Mouse (Mus musculus) cerebral cortex, adult 2 months (tissue): ENCODE results near the gene Rtn2.

Source experiments
- WGBS: fragments of 180-500 bp; shearing (Covaris S2); methylation state at CpG from one replicate; pipeline ENCODE4 v1.1.7; 2018; 5-methylcytosine and 5-hydroxymethylcytosine counted together

Rtn2 gene

DNA sequence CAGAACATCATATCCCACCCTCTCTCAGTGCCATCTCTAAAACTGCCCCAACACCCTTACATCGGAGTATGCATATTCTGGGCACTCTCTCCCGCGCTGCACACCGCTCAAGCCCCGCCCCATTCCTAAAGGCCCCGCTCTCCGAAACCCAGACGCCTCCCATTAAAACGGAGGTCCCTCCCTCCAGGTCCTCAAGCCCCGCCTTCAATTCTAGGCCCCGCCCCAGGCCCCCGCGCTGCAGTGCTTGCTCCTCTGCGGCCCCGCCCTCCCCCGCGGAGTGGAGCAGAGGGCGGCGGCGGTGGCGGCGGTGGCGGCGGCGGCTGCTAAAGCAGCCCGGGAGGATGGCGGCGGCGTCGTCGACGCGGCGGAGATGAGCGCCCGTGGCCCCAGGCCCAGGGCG is at the start of gene Rtn2:
TSS of gene Rtn2 (plus strand) at position 240 of the 400 bp plus-strand sequence.
- WGBS: under 1% methylated on average over 37 of the region's 37 CpGs

GRCm38 (mm10) chr7:19234652-19235051 is 47.8 kb upstream of the Rtn2 start:
- 88% methylated on average over 5 of the region's 5 CpGs for WGBS

GRCm38 (mm10) chr7:19235092-19235671 is 47.2 kb upstream of the Rtn2 start:
- WGBS: 95% methylated on average over 2 of the region's 2 CpGs

DNA sequence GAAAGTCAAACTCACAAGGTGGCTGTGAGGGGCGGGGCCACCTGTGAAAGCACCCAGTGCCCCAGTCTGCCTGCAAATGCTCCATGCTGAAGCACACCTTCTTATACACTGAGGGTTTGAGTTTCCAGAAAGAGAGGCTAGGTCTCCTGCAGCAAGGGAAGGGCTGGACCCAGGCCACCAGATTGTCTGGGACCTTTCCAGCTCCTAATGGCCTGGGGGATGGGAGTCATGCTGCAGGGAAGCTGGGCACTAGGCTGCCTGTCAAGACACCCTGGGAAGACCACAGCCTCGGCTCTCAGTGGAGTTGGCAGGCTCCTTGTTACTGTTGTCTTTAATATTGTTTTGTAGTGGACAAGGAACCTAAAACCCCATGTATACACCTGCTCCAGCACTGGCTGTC is 46.0 kb upstream of the Rtn2 start:
- 73% methylated on average over 2 of the region's 2 CpGs for WGBS

GRCm38 (mm10) chr7:19238344-19238743 is 44.1 kb upstream of the Rtn2 start:
- WGBS: 95% methylated on average over 4 of the region's 4 CpGs

DNA sequence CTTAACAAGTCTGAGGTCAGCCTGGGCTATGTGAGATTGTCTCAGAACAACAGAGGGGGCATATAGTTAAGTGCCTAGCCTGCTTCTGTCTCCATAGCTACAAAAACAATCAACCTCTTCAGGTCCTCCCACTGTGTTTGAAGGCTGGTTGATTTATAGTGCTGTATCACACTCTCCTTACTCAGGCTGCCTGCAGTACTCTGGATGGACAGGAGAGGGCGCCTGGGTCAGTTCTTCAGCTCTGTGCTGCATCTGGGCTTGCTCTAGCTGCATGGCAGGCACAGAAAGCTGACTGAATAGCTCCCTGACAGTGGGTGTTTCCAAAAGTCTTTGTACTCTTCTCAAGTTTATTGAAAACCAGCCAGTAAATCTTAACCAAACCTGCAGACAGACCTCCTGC is 43.0 kb upstream of the Rtn2 start:
- WGBS: 0% methylated on average over 1 of the region's 1 CpGs

DNA sequence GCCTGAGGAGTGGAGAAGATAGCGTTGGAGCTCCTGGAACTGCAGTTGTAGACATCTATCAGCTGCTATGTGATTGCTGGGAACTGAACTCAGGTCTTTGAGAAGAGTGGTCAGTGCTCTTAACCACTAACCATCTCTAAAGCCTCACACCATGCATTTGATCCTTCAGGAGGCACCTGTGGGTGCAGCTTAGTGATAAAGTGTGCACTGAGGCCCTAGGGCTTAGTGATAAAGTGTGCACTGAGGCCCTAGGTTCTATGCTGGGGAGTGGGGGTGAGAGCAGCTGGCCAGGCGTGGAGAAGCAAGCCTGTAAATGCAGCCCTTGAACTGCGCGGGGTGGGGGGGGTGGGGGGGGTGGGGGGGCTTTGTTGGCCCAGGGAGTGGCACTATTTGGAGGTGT is 42.4 kb upstream of the Rtn2 start:
- WGBS: 58% methylated on average over 4 of the region's 4 CpGs

DNA sequence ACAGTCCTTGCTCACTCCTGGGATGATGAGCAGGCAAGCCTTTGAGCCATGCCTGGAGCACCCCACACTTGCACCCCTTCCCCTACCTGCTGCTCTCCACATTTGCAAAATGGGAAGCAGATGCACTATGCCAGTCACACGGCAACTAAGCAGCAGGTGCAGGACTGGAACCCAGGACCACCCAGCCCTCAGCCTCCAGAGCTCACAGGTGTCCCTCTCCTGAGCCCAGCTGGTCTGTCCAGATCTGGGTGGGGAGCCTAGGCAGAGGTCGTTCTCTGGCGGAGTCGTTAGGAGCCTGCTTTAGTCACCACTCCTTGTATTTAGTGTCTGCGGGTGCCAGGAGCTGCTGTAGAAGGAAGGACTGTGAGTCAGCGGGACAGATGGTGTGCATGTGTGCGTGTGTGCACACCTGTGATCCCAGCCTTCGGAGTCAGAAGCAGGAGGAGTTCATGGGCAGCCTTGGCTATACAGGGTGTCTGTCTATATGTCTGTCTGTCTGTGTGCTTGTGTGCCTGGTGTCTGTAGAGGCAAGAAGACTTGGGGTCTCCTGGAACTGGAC is 41.4 kb upstream of the Rtn2 start:
- WGBS: 56% methylated on average over 8 of the region's 8 CpGs

DNA sequence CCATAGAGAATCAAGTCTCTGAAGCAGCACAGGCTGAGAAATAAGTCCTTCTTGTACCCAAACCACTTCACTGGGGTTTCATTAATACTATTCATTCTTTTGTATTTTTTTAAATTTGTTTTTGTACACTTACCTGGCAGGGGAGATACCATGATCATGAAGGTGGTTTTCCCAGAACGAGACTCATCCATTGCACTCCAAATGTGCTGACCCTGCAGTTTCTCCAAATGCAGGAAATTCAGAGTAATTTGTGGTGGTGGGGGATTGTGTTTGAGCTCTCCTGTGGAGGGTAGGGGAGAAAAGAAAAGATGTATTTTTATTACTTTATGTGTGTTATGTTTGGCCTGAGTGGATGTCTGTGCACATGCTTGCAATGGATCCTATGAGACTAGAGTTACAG is 40.4 kb upstream of the Rtn2 start:
- 93% methylated on average over 1 of the region's 1 CpGs for WGBS

DNA sequence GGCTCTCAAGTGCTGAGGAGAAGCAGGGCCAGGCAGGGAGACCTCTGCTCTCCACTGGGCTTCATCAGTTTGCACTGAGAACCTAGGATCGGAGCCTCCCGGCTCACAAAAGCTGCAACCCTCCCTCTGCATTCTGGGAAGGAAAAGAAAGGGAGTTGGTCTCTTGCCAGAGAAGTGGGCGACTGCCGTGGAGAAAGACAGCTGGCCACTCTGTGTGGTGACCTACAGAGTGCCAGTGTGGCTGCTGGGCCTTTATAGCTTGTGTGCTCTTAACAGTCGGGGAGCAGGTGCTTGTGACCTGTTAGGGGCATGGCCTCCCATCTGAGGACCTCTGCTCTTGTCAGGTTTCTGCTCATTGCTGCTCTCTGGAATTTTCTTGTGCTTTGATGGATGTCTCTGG is 38.6 kb upstream of the Rtn2 start:
- WGBS: 23% methylated on average over 5 of the region's 5 CpGs

DNA sequence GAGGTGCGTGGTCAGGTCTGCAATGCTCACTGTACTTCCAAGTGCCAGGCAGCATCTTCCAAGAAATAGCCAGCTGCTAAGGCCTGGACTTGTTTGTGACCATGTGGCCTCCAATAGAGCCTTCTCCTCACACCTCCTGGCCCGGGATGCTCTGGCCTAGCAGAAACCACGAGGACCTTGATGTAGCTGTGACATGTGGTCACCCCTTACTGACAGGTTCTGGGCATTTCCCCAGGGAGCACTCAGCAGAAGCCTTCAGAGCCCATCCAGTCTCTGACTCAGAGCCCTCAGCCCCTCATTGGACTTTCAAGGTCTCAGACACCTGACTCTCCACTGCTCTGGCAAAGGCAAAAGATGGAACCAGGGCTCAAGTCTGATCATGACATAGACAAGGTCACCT is 37.3 kb upstream of the Rtn2 start:
- 79% methylated on average over 3 of the region's 3 CpGs for WGBS

GRCm38 (mm10) chr7:19246855-19247254 is 35.6 kb upstream of the Rtn2 start:
- whole genome bisulfite sequencing: 91% methylated on average over 1 of the region's 1 CpGs

DNA sequence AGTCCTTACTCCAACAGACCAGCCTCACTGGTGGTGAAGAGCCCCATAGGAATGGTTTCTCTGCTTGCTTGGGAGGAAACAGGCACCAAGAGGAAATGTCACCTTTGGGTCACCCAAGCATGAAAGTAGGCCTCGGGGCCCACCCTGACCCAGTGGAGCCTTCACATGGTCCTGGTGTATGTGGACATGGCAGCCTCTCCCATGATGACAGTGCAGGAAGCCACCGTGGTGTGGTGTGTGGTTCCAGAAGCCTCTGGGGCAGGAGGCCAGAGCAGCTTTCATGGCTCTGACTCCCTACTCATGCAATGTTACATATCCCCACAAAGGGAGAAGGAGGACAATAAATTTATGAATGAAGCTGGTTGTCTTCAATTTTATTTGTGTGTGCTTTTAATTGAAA is 34.9 kb upstream of the Rtn2 start:
- WGBS: 98% methylated on average over 2 of the region's 2 CpGs

DNA sequence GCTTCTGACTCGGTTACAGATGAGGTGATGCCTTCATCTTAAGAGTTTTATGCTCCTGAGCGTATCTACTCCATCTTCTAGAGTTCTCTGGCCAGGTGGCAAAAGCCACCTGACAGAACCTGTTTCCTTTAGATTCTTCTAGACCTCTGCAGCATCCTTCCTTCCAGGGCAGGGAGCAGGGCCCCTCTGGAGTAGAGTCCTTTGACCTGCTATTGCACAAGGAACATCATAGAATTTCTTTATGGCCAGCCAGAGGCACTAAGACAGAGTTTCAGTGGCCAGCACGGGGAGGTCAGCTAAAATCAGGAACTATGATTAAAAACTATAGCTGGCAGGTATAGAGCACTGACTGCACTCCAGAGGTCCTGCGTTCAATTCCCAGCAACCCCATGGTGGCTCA is 30.3 kb upstream of the Rtn2 start:
- WGBS: 87% methylated on average over 4 of the region's 4 CpGs

DNA sequence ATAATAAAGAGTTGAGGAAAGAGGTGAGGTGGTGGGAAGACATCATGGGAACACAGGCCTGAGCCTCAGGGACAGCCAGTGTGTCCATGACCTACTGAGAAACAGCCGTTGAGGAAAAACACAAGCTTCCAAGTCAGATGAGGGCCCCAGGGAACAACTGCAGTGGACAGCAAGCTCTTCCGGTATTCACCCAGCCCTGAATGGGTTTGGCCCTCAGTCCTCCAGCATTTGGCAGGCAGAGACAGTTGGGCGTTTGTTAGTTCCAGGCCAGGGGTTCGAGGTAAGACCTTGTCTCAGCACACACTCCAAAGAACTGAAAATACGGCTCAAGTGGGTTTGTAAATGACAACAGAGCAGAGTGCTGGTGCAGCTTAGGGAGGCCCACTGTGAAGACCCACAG is 29.0 kb upstream of the Rtn2 start:
- 56% methylated on average over 5 of the region's 5 CpGs for WGBS

GRCm38 (mm10) chr7:19255395-19255794 is 27.0 kb upstream of the Rtn2 start:
- 93% methylated on average over 17 of the region's 17 CpGs for WGBS

GRCm38 (mm10) chr7:19256567-19256966 is 25.9 kb upstream of the Rtn2 start:
- 81% methylated on average over 7 of the region's 7 CpGs for WGBS

DNA sequence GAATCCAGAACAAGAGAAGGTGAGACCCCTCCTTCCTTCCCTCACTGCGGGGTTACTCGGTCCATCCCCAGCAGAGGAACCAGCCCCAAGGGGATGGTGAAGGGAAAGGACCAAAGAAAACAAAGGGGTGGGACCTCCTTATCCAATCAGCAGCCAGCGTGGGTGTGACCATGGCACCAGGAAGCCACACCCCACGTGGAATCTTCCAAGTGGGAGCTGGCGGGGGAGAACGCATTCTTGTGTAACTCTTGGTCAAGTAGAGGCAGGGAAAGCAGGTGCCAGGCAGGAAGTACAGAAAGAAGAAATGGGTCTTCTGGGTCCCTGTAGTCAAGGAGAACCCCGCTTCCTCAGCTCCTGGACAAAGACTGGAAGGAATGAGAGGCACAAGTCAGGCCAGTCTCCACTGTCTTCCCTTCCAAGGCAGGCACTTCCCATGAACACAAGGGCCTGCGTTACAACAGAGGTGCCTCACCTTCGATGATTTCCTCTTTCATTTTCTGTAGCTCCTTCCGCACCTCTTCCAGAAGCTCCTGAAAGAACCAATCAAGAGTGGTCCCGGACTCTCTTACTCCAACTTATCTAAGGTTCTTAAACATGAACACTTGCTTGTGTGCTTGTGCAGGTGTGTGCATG is 24.9 kb upstream of the Rtn2 start:
- 44% methylated on average over 11 of the region's 11 CpGs for WGBS

GRCm38 (mm10) chr7:19258336-19258735 is 24.1 kb upstream of the Rtn2 start:
- 39% methylated on average over 3 of the region's 3 CpGs for WGBS

- WGBS: 84% methylated on average over 7 of the region's 7 CpGs
These were observed 17.3 kb upstream of the Rtn2 start for GRCm38 (mm10) chr7:19265147-19265546.

DNA sequence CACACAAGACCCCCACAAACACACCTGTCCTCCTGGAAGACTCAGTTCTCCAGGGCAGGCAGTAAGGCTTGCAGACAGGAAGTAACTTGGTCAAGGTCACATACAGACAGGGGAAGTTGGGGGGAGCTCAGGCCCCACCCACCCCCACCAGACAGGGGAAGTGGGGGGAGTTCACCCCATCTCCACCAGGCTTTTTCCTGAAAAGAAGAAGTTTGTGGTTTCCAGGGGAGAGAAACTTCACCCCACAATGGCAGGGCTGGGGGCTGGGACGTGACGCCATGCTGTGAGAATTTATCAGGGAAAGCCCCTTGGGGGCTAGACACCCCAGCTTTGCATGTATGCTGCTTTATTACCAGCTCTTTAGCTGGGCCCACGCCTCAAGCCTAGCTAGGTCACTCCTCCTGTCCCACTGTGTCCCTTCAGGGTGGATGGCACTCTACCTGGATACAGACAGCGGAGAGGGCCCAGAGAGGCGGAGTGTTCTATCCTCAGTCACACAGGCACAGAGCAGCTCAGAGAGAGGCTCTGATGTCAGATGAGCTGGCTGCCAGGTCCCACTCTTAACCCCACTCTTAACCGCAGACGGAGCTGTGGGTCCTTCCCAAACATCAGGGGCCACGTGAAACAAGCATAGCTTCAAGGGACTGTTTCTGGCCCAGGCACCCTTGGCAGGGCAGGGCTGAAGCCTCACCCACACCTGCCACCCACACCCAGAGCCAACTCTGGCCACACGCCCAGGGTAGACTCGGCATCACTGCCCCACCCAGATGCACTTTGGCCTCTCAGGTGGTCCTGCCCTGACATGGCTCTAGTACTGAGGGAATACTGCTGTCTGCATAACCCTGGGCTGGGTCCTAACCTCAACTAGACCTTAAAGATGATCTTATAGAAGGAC is 16.2 kb upstream of the Rtn2 start:
- 72% methylated on average over 10 of the region's 10 CpGs for WGBS

- WGBS: 70% methylated on average over 10 of the region's 10 CpGs
These were observed 15.4 kb upstream of the Rtn2 start for GRCm38 (mm10) chr7:19267051-19267450.
